Mouse (Mus musculus): ENCODE results near the gene Lmbr1l. TPM values are rescaled to one million over a fixed set of nuclear protein-coding genes. Genes with fewer than 3 reads are reported as not detected.

The Lmbr1l gene
- total and polyA plus RNA-seq, 3 experiments: 7.0 to 17.3 TPM; not detected in 1

DNA sequence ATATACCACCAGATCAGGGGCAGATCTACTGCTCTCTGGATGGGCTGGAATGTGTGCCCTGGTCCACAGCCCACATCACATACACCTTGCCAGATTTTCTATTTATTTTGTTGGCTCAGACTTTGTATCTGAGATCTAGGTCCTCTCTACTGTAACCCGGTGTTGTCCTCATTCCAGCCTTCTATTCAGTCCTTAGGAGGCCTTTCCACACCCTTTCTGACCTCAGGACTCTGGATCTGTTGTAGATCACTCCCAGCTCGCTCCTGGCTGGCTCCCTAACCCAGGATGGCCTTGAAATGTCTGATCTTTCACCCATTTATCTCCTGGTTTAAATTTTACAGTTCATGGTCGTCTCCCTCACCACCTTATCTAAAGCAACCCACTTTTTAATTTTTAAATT lies 6.7 kb upstream of the Lmbr1l start:
- H3K27ac ChIP-seq (ENCODE audit: control insufficient read depth, low read depth, low read length): no peak overlapping the region
- peaks cover 0 to 4% of the 10 kb centered on the region in 2 experiments; a peak in 2 of 4 replicates for H3K36me3 ChIP-seq (ENCODE audit: control insufficient read depth in 1 of 2, insufficient read depth in 2 of 2, low read length in 2 of 2)
- H3K9me3 ChIP-seq (replicated peaks; ENCODE audit: insufficient read depth, low read length): no peaks in the 10 kb centered on the region
- no peaks in the 10 kb centered on the region for H3K79me2 ChIP-seq (ENCODE audit: control insufficient read depth, insufficient read depth, low read length, poor library complexity)
- H3K9ac ChIP-seq (ENCODE audit: control insufficient read depth, low read depth, low read length, poor library complexity, severe bottlenecking): no peak overlapping the region
- no peak for DNase-seq (ENCODE audit: low read depth, low spot score)
- TF ChIP-seq ZC3H11A (IDR thresholded peaks at IDR 0.05; ENCODE audit: low read depth, low read length) (no peak), ZKSCAN1 (IDR thresholded peaks at IDR 0.05; ENCODE audit: low read depth, low read length) (no peak), RCOR1 (IDR thresholded peaks at IDR 0.05; ENCODE audit: low read depth, low read length) (no peak)
- no peak overlapping the region for H3K4me3 ChIP-seq (ENCODE audit: control insufficient read depth in 1 of 2, insufficient read depth in 1 of 2, low read depth in 2 of 2, low read length in 2 of 2)
- H3K4me1 ChIP-seq (ENCODE audit: control insufficient read depth in 1 of 2, insufficient read depth in 2 of 2, low read length in 2 of 2): peaks cover 3 to 5% of the 10 kb centered on the region in 2 experiments; a peak in 2 of 4 replicates
- H3K27me3 ChIP-seq (ENCODE audit: control insufficient read depth in 1 of 2, insufficient read depth in 2 of 2, low read length in 2 of 2): no peaks in the 10 kb centered on the region

DNA sequence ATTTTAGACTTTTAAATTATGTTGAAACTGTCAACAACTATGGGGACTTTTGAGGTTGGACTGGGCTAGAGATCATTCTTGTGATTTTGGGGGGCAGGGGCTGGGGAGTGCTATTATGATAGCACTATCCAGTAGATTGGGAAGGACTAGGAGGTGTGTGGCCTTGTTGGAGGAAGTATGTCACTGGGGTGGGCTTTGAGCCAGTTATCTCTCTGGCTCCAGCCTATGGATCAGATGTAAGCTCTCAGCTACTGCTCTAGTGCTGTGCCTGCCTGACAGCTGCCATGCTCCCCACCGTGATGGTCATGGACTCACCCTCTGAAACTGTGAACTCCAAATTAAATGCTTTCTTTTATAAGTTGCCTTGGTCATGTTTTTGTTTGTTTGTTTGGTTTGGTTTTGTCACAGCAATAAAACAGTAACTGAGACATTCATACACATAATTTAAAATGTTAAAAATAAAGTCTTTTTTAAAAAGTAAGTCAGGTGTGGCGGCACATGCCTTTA lies 5.1 kb upstream of the Lmbr1l start:
- Histone ChIP-seq H3K27me3 (ENCODE audit: control insufficient read depth in 1 of 2, insufficient read depth in 2 of 2, low read length in 2 of 2) (no peaks in the 10 kb centered on the region), H3K4me3 (ENCODE audit: control insufficient read depth in 1 of 2, insufficient read depth in 1 of 2, low read depth in 2 of 2, low read length in 2 of 2) (no peak overlapping the region), H3K4me1 (ENCODE audit: control insufficient read depth in 1 of 2, insufficient read depth in 2 of 2, low read length in 2 of 2) (peaks cover 9% of the 10 kb centered on the region in 2 experiments; a peak in 3 of 4 replicates), H3K27ac (ENCODE audit: control insufficient read depth, low read depth, low read length) (no peak overlapping the region), H3K36me3 (ENCODE audit: control insufficient read depth in 1 of 2, insufficient read depth in 2 of 2, low read length in 2 of 2) (peaks cover 0 to 7% of the 10 kb centered on the region in 2 experiments; a peak in 2 of 4 replicates), H3K79me2 (ENCODE audit: control insufficient read depth, insufficient read depth, low read length, poor library complexity) (no peaks in the 10 kb centered on the region; the same call in 1 of the 2 replicates), H3K9me3 (replicated peaks; ENCODE audit: insufficient read depth, low read length) (no peaks in the 10 kb centered on the region), H3K9ac (ENCODE audit: control insufficient read depth, low read depth, low read length, poor library complexity, severe bottlenecking) (no peak overlapping the region)
- peak; percentile 81 for DNase-seq (ENCODE audit: low read depth, low spot score)
- 0 out of 2 replicates have a peak, but pooled peaks have one; percentile 25 for TF ChIP-seq MYC (IDR thresholded peaks at IDR 0.05; ENCODE audit: low read depth, low read length)
- TF ChIP-seq GATA1 (IDR thresholded peaks at IDR 0.05; ENCODE audit: low read depth, low read length): peak; percentile 52; the same call in 1 of the 2 replicates
- no peak for TF ChIP-seq POLR2AphosphoS2 (IDR thresholded peaks at IDR 0.05; ENCODE audit: low read length)
- 0 out of 2 replicates have a peak, but pooled peaks have one; percentile 52 for TF ChIP-seq MXI1 (IDR thresholded peaks at IDR 0.05; ENCODE audit: low read depth, low read length)
- TF ChIP-seq HCFC1 (IDR thresholded peaks at IDR 0.05; ENCODE audit: low read depth, low read length): peak; percentile 39; the same call in 1 of the 2 replicates
- TF ChIP-seq SIN3A (IDR thresholded peaks at IDR 0.05; ENCODE audit: low read length): peak; percentile 58

DNA sequence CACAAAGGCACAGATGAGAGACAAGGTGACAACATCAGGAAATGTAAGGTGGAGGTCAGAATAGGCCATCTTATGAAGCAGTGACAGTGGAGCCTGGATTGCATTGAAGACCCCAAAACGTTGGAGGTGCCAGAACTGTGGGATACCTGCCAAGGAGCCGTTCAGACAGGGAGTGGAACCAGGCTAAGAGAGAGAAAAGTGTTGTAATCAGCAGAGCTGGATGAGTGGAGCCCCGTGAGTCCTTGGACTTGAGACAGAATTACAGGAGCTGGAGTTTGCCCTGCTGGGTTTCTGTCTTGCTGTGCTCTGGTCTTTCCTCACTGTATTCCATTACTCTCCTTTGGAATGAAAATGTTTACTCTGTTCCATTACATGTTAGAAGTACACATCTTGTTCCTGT lies 4.5 kb upstream of the Lmbr1l start:
- H3K27me3 ChIP-seq (ENCODE audit: control insufficient read depth in 1 of 2, insufficient read depth in 2 of 2, low read length in 2 of 2): no peaks in the 10 kb centered on the region
- H3K4me1 ChIP-seq (ENCODE audit: control insufficient read depth in 1 of 2, insufficient read depth in 2 of 2, low read length in 2 of 2): peaks cover 9% of the 10 kb centered on the region in 2 experiments; a peak in 3 of 4 replicates
- no peak overlapping the region for H3K27ac ChIP-seq (ENCODE audit: control insufficient read depth, low read depth, low read length)
- H3K4me3 ChIP-seq (ENCODE audit: control insufficient read depth in 1 of 2, insufficient read depth in 1 of 2, low read depth in 2 of 2, low read length in 2 of 2): no peak overlapping the region
- DNase-seq (ENCODE audit: low read depth, low spot score): no peak
- H3K9me3 ChIP-seq (replicated peaks; ENCODE audit: insufficient read depth, low read length): no peaks in the 10 kb centered on the region
- no peak for TF ChIP-seq POLR2A (IDR thresholded peaks at IDR 0.05; ENCODE audit: control insufficient read depth in 1 of 2, insufficient read depth in 1 of 2, low read depth in 1 of 2, low read length in 2 of 2, poor library complexity in 1 of 2)
- no peak overlapping the region for H3K9ac ChIP-seq (ENCODE audit: control insufficient read depth, low read depth, low read length, poor library complexity, severe bottlenecking)
- H3K36me3 ChIP-seq (ENCODE audit: control insufficient read depth in 1 of 2, insufficient read depth in 2 of 2, low read length in 2 of 2): peaks cover 0 to 7% of the 10 kb centered on the region in 2 experiments; a peak in 2 of 4 replicates
- peaks cover 2% of the 10 kb centered on the region; the same call in 1 of the 2 replicates for H3K79me2 ChIP-seq (ENCODE audit: control insufficient read depth, insufficient read depth, low read length, poor library complexity)

Data from MEL (cell line).